8 mouse cellular contexts compared by ENCODE assay signal in genomic region chr2:181678780-181679179, GRCm38 (mm10). TPM values are rescaled to one million over a fixed set of nuclear protein-coding genes. Genes with fewer than 3 reads are reported as not detected.
DNase-seq lines count a peak whose midpoint lies in the region; ATAC-seq and TF ChIP-seq lines count a peak whose summit lies in the region.

No protein-coding gene starts in this region.

- H3K4me3 ChIP-seq in embryonic facial prominence, embryonic 15.5 days (replicated peaks), result no peak overlapping the region
- H3K4me3 ChIP-seq in heart, embryonic 11.5 days (ENCODE audit: low read depth, low read length), result no peak overlapping the region
- H3K4me3 ChIP-seq in kidney, embryonic 14.5 days (ENCODE audit: low read length), result no peak overlapping the region
- no peak overlapping the region for H3K4me3 ChIP-seq in limb, embryonic 14.5 days (replicated peaks; ENCODE audit: low read length)
- no peak overlapping the region for H3K4me3 ChIP-seq in midbrain, postnatal 0 days (ENCODE audit: low read depth, low read length)

- H3K4me2 ChIP-seq in embryonic facial prominence, embryonic 15.5 days (replicated peaks), result no peak overlapping the region
- no peak overlapping the region for H3K4me2 ChIP-seq in heart, embryonic 11.5 days
- H3K4me2 ChIP-seq in kidney, embryonic 14.5 days (replicated peaks; ENCODE audit: low read depth, low read length), result no peak overlapping the region
- H3K4me2 ChIP-seq in limb, embryonic 14.5 days (replicated peaks; ENCODE audit: low read depth, low read length, severe bottlenecking), result no peak overlapping the region
- no peak overlapping the region for H3K4me2 ChIP-seq in midbrain, postnatal 0 days (ENCODE audit: low read depth, low read length, poor library complexity, severe bottlenecking)

- H3K4me1 ChIP-seq in embryonic facial prominence, embryonic 15.5 days, result peaks cover 40% of the 10 kb centered on the region
- H3K4me1 ChIP-seq in heart, embryonic 11.5 days (ENCODE audit: control insufficient read depth, insufficient read depth, low read length), result peaks cover 9% of the 10 kb centered on the region
- peaks cover 12% of the 10 kb centered on the region; the same call in 1 of the 2 replicates for H3K4me1 ChIP-seq in kidney, embryonic 14.5 days (ENCODE audit: control insufficient read depth, insufficient read depth, low read length)
- H3K4me1 ChIP-seq in limb, embryonic 14.5 days (ENCODE audit: control insufficient read depth, insufficient read depth, low read length), result peaks cover 20% of the 10 kb centered on the region
- peaks cover 13% of the 10 kb centered on the region; the same call in 1 of the 2 replicates for H3K4me1 ChIP-seq in midbrain, postnatal 0 days (ENCODE audit: insufficient read depth, low read length)

- H3K9me3 ChIP-seq in embryonic facial prominence, embryonic 15.5 days (replicated peaks), result no peaks in the 10 kb centered on the region
- no peaks in the 10 kb centered on the region for H3K9me3 ChIP-seq in heart, embryonic 11.5 days (replicated peaks; ENCODE audit: control insufficient read depth, low read length)
- no peaks in the 10 kb centered on the region for H3K9me3 ChIP-seq in kidney, embryonic 14.5 days (ENCODE audit: control insufficient read depth, low read length)
- no peaks in the 10 kb centered on the region for H3K9me3 ChIP-seq in limb, embryonic 14.5 days (ENCODE audit: control insufficient read depth, low read length)
- H3K9me3 ChIP-seq in midbrain, postnatal 0 days (ENCODE audit: low read length), result no peaks in the 10 kb centered on the region

- H3K27me3 ChIP-seq in embryonic facial prominence, embryonic 15.5 days, result no peaks in the 10 kb centered on the region; the same call in 1 of the 2 replicates
- peaks cover 7% of the 10 kb centered on the region for H3K27me3 ChIP-seq in heart, embryonic 11.5 days (ENCODE audit: control insufficient read depth, insufficient read depth, low read length)
- peaks cover under 1% of the 10 kb centered on the region; the same call in 1 of the 2 replicates for H3K27me3 ChIP-seq in kidney, embryonic 14.5 days (ENCODE audit: control insufficient read depth, insufficient read depth, low read length)
- no peaks in the 10 kb centered on the region for H3K27me3 ChIP-seq in limb, embryonic 14.5 days (ENCODE audit: control insufficient read depth, insufficient read depth, low read length)
- peaks cover 4% of the 10 kb centered on the region; the same call in 1 of the 2 replicates for H3K27me3 ChIP-seq in midbrain, postnatal 0 days (ENCODE audit: insufficient read depth, low read length)
- no peaks in the 10 kb centered on the region for H3K27me3 ChIP-seq in splenic B cell, adult 2 months (ENCODE audit: control insufficient read depth, insufficient read depth, low read length, poor library complexity, severe bottlenecking)

- DNase-seq in B cell, adult 2 months, result peak; percentile 79 to 82
- DNase-seq in adrenal gland, postnatal 36 days, result peak; percentile 76 to 83
- peak; percentile 89 for DNase-seq in limb, embryonic 14.5 days (ENCODE audit: low spot score)
- peak; percentile 91 for DNase-seq in midbrain, postnatal 0 days (ENCODE audit: low spot score)
- peak; percentile 88 for DNase-seq in splenic B cell, adult 2 months (ENCODE audit: low read depth, low spot score)

- no peaks in the 10 kb centered on the region for H3K36me3 ChIP-seq in embryonic facial prominence, embryonic 15.5 days
- no peaks in the 10 kb centered on the region for H3K36me3 ChIP-seq in heart, embryonic 11.5 days (ENCODE audit: control insufficient read depth, insufficient read depth, low read length)
- H3K36me3 ChIP-seq in kidney, embryonic 14.5 days (ENCODE audit: control insufficient read depth, insufficient read depth, low read length), result no peaks in the 10 kb centered on the region
- no peaks in the 10 kb centered on the region for H3K36me3 ChIP-seq in limb, embryonic 14.5 days (ENCODE audit: control insufficient read depth, insufficient read depth, low read length)
- H3K36me3 ChIP-seq in midbrain, postnatal 0 days (ENCODE audit: insufficient read depth, low read length), result no peaks in the 10 kb centered on the region
- no peaks in the 10 kb centered on the region for H3K36me3 ChIP-seq in splenic B cell, adult 2 months (ENCODE audit: control insufficient read depth, insufficient read depth, low read length, poor library complexity, severe bottlenecking)

- peak; percentile 98 for TF ChIP-seq CTCF in midbrain, postnatal 0 days (IDR thresholded peaks at IDR 0.05)

- peak; percentile 63 for ATAC-seq in embryonic facial prominence, embryonic 15.5 days (ENCODE audit: insufficient number of reproducible peaks, low FRiP score, low TSS enrichment, low read depth)
- ATAC-seq in heart, embryonic 11.5 days (replicated peaks; ENCODE audit: insufficient number of reproducible peaks, low FRiP score, low TSS enrichment), result peak; percentile 69
- ATAC-seq in kidney, embryonic 14.5 days (ENCODE audit: low FRiP score, low TSS enrichment), result peak; percentile 77
- ATAC-seq in limb, embryonic 14.5 days (ENCODE audit: low FRiP score, low read depth), result peak; percentile 77
- ATAC-seq in midbrain, postnatal 0 days (ENCODE audit: low FRiP score), result peak; percentile 61; the same call in 1 of the 2 replicates

- H3K9ac ChIP-seq in embryonic facial prominence, embryonic 15.5 days, result no peak overlapping the region
- H3K9ac ChIP-seq in heart, embryonic 11.5 days (ENCODE audit: low read depth, low read length), result no peak overlapping the region
- H3K9ac ChIP-seq in kidney, embryonic 14.5 days (ENCODE audit: low read depth, low read length), result no peak overlapping the region
- no peak overlapping the region for H3K9ac ChIP-seq in limb, embryonic 14.5 days (ENCODE audit: low read depth, low read length, severe bottlenecking)
- no peak overlapping the region for H3K9ac ChIP-seq in midbrain, postnatal 0 days (replicated peaks; ENCODE audit: low read length, poor library complexity, severe bottlenecking)

- no peak for TF ChIP-seq POLR2A in limb, embryonic 14.5 days (IDR thresholded peaks at IDR 0.05; ENCODE audit: borderline replicate concordance, extremely low read depth, insufficient read depth, insufficient read length)

- WGBS in embryonic facial prominence, embryonic 15.5 days, result 51% methylated on average over 1 of the region's 1 CpGs
- WGBS in heart, embryonic 11.5 days (ENCODE audit: insufficient replicate concordance), result 24% methylated on average over 1 of the region's 1 CpGs
- WGBS in kidney, embryonic 14.5 days, result 30% methylated on average over 1 of the region's 1 CpGs
- 41% methylated on average over 1 of the region's 1 CpGs for WGBS in limb, embryonic 14.5 days
- WGBS in midbrain, postnatal 0 days, result 42% methylated on average over 1 of the region's 1 CpGs

- no peak overlapping the region for H3K27ac ChIP-seq in embryonic facial prominence, embryonic 15.5 days (replicated peaks)
- no peak overlapping the region for H3K27ac ChIP-seq in heart, embryonic 11.5 days (ENCODE audit: low read depth, low read length)
- no peak overlapping the region for H3K27ac ChIP-seq in kidney, embryonic 14.5 days (ENCODE audit: low read depth, low read length)
- no peak overlapping the region for H3K27ac ChIP-seq in limb, embryonic 14.5 days (replicated peaks; ENCODE audit: low read depth, low read length)
- H3K27ac ChIP-seq in midbrain, postnatal 0 days (ENCODE audit: low read depth, low read length), result no peak overlapping the region

RNA-seq across cellular contexts. Expression of gene Tcea2, which starts 1.3 kb away (rescaled TPM):
- 1 to 10 TPM; 5.8 to 7.0 TPM for total RNA-seq in adrenal gland, postnatal 36 days (2021)
- 24.0 and 25.7 TPM in 2 replicates for polyA plus RNA-seq in embryonic facial prominence, embryonic 15.5 days (2015; fragmentation: Nextera tagmentation; extraction: Ambion mirVana)
- 13.5 and 14.1 TPM in 2 replicates for polyA plus RNA-seq in heart, embryonic 11.5 days (2014; fragmentation: Nextera tagmentation; extraction: Ambion mirVana)
- polyA plus RNA-seq in kidney, embryonic 14.5 days (2014; fragmentation: Nextera tagmentation; extraction: Ambion mirVana), result 24.5 and 24.8 TPM in 2 replicates
- polyA plus RNA-seq in limb, embryonic 14.5 days (2012; rRNA removed), result 53.8 and 57.1 TPM in 2 replicates
- 27.1 and 32.9 TPM in 2 replicates for polyA plus RNA-seq in limb, embryonic 14.5 days (2014; fragmentation: Nextera tagmentation; extraction: Ambion mirVana)
- total RNA-seq in midbrain, postnatal 0 days (2014; rRNA removed), result 50.8 and 54.4 TPM in 2 replicates
- 61.9 and 68.2 TPM in 2 replicates for polyA plus RNA-seq in midbrain, postnatal 0 days (2015; fragmentation: Nextera tagmentation; extraction: Ambion mirVana)

RNA-seq across cellular contexts. Expression of gene Sox18, which starts 7.3 kb away (rescaled TPM):
- 10 to 100 TPM; 21.9 to 34.6 TPM for total RNA-seq in adrenal gland, postnatal 36 days (2021)
- polyA plus RNA-seq in embryonic facial prominence, embryonic 15.5 days (2015; fragmentation: Nextera tagmentation; extraction: Ambion mirVana), result 65.1 and 75.3 TPM in 2 replicates
- 18.6 and 22.2 TPM in 2 replicates for polyA plus RNA-seq in heart, embryonic 11.5 days (2014; fragmentation: Nextera tagmentation; extraction: Ambion mirVana)
- 36.8 and 40.5 TPM in 2 replicates for polyA plus RNA-seq in kidney, embryonic 14.5 days (2014; fragmentation: Nextera tagmentation; extraction: Ambion mirVana)
- 49.8 and 66.4 TPM in 2 replicates for polyA plus RNA-seq in limb, embryonic 14.5 days (2012; rRNA removed)
- 36.2 and 37.8 TPM in 2 replicates for polyA plus RNA-seq in limb, embryonic 14.5 days (2014; fragmentation: Nextera tagmentation; extraction: Ambion mirVana)
- 8.3 and 15.4 TPM in 2 replicates for total RNA-seq in midbrain, postnatal 0 days (2014; rRNA removed)
- polyA plus RNA-seq in midbrain, postnatal 0 days (2015; fragmentation: Nextera tagmentation; extraction: Ambion mirVana), result 9.2 and 11.2 TPM in 2 replicates

RNA-seq across cellular contexts. Expression of gene Rgs19, which starts 15.0 kb away (rescaled TPM):
- total RNA-seq in adrenal gland, postnatal 36 days (2021), result 10 to 100 TPM; 24.7 to 25.6 TPM
- 72.2 and 79.7 TPM in 2 replicates for polyA plus RNA-seq in embryonic facial prominence, embryonic 15.5 days (2015; fragmentation: Nextera tagmentation; extraction: Ambion mirVana)
- 57.7 and 61.3 TPM in 2 replicates for polyA plus RNA-seq in heart, embryonic 11.5 days (2014; fragmentation: Nextera tagmentation; extraction: Ambion mirVana)
- 70.8 and 71.9 TPM in 2 replicates for polyA plus RNA-seq in kidney, embryonic 14.5 days (2014; fragmentation: Nextera tagmentation; extraction: Ambion mirVana)
- 124 and 151 TPM in 2 replicates for polyA plus RNA-seq in limb, embryonic 14.5 days (2012; rRNA removed)
- 92.8 and 99.6 TPM in 2 replicates for polyA plus RNA-seq in limb, embryonic 14.5 days (2014; fragmentation: Nextera tagmentation; extraction: Ambion mirVana)
- total RNA-seq in midbrain, postnatal 0 days (2014; rRNA removed), result 51.2 and 65.2 TPM in 2 replicates
- 63.6 and 69.4 TPM in 2 replicates for polyA plus RNA-seq in midbrain, postnatal 0 days (2015; fragmentation: Nextera tagmentation; extraction: Ambion mirVana)

RNA-seq across cellular contexts. Expression of gene Lkaaear1, which starts 19.5 kb away (rescaled TPM):
- not detected for total RNA-seq in adrenal gland, postnatal 36 days (2021)
- polyA plus RNA-seq in embryonic facial prominence, embryonic 15.5 days (2015; fragmentation: Nextera tagmentation; extraction: Ambion mirVana), result not detected in 2 replicates
- polyA plus RNA-seq in heart, embryonic 11.5 days (2014; fragmentation: Nextera tagmentation; extraction: Ambion mirVana), result not detected in 2 replicates
- not detected in 2 replicates for polyA plus RNA-seq in kidney, embryonic 14.5 days (2014; fragmentation: Nextera tagmentation; extraction: Ambion mirVana)
- polyA plus RNA-seq in limb, embryonic 14.5 days (2012; rRNA removed), result not detected in 2 replicates
- not detected in 2 replicates for polyA plus RNA-seq in limb, embryonic 14.5 days (2014; fragmentation: Nextera tagmentation; extraction: Ambion mirVana)
- total RNA-seq in midbrain, postnatal 0 days (2014; rRNA removed), result not detected in 2 replicates
- not detected in 2 replicates for polyA plus RNA-seq in midbrain, postnatal 0 days (2015; fragmentation: Nextera tagmentation; extraction: Ambion mirVana)

RNA-seq across cellular contexts. Expression of gene Gm29797, which starts 21.9 kb away (rescaled TPM):
- total RNA-seq in adrenal gland, postnatal 36 days (2021), result under 1 TPM in 1 of 2 experiments, not detected in 1; 0.43 TPM
- 0.24 and 0.31 TPM in 2 replicates for polyA plus RNA-seq in embryonic facial prominence, embryonic 15.5 days (2015; fragmentation: Nextera tagmentation; extraction: Ambion mirVana)
- not detected in 2 replicates for polyA plus RNA-seq in heart, embryonic 11.5 days (2014; fragmentation: Nextera tagmentation; extraction: Ambion mirVana)
- polyA plus RNA-seq in kidney, embryonic 14.5 days (2014; fragmentation: Nextera tagmentation; extraction: Ambion mirVana), result 0.63 TPM in 1 of 2 replicates, not detected in the other
- polyA plus RNA-seq in limb, embryonic 14.5 days (2012; rRNA removed), result 0.23 and 0.63 TPM in 2 replicates
- polyA plus RNA-seq in limb, embryonic 14.5 days (2014; fragmentation: Nextera tagmentation; extraction: Ambion mirVana), result 0.37 and 0.52 TPM in 2 replicates
- not detected in 2 replicates for total RNA-seq in midbrain, postnatal 0 days (2014; rRNA removed)
- polyA plus RNA-seq in midbrain, postnatal 0 days (2015; fragmentation: Nextera tagmentation; extraction: Ambion mirVana), result not detected in 2 replicates
